Mouse (Mus musculus) ES-E14 (cell line): ENCODE measurements around the gene Akr1b3.

ENCODE experiments used
- CHD2 ChIP-seq: IDR thresholded peaks from 2 replicates; pipeline ENCODE4 v1.6.1; 2014; ENCODE audit warnings: mild to moderate bottlenecking, low read depth, low read length, inconsistent platforms
- MAFK ChIP-seq: IDR thresholded peaks from 2 replicates; pipeline ENCODE4 v1.6.1; 2014; ENCODE audit warnings: mild to moderate bottlenecking, low read depth, low read length, inconsistent platforms; ENCODE audit not compliant: insufficient read depth
- ZC3H11A ChIP-seq: IDR thresholded peaks from 2 replicates; pipeline ENCODE4 v1.6.1; 2012; ENCODE audit warnings: low read depth, mild to moderate bottlenecking, inconsistent platforms, low read length, borderline replicate concordance
- ZNF384 ChIP-seq: IDR thresholded peaks from 2 replicates; pipeline ENCODE4 v1.6.1; 2012; ENCODE audit warnings: low read depth, low read length, inconsistent platforms

- TF ChIP-seq CHD2 (no peak), ZNF384 (no peak), ZC3H11A (no peak), MAFK (no peak)
Observed at GRCm38 (mm10) chr6:34278385-34278784, 38.9 kb downstream of the Akr1b3 start.
